Mouse (Mus musculus) adrenal gland, postnatal 36 days (tissue): ENCODE measurements at regions not wholly inside any gene's neighbourhood (a gene's known extent, or its start where the extent isn't known, plus 50 kb on each side); places are given as distances from the start of the nearest gene placed in this dataset.
"Not testable (repeated sequence)": the region's sequence is repeated elsewhere in the genome, so short reads cannot be mapped to it uniquely, and the experiment has no call there.

Experiments used
- DNase-seq, 2 experiments: peaks; one replicate each; pipeline ENCODE4 v3.0.0; 2021; ENCODE audit warnings: mixed read lengths in 1 of 2

DNA sequence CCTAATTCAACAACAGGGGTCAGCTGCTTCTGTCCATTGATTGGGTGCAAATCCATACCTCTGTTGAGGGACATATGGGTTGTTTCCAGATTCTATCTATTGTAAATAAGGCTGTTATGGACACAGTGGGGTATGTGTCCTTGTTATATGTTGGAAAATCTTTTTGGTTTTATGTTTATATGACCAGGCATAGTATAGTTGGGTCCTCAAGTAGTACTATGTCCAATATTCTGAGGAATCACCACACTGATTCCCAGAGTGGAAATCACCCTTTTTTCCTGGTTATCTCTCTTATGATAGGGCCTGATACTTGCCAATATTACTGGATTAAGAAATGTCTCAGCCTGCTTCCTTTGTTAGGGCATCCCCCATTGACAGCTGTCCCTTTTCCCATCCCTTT lies 1471.0 kb downstream of the Kcnt2 start:
- no peak for DNase-seq

DNA sequence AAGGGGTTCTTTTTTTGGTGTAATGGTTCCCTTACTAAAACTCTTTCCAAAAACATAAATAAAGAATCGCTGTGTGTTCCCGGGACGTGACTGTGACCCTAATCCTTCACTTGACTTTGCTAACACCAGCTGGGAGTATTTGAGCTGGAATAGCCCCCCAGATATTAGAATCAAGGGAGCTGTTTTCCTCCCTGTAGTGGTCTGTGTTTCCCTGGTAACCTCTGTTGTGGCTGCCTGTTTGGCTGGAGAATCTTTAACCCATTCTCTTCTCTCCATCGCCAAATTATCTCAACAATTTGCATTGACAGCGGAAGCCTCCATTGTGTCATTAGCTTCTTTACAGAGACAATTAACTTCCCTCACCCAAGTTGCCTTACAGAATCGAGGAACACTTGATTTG lies 1471.6 kb downstream of the Kcnt2 start:
- DNase-seq = no peak

DNA sequence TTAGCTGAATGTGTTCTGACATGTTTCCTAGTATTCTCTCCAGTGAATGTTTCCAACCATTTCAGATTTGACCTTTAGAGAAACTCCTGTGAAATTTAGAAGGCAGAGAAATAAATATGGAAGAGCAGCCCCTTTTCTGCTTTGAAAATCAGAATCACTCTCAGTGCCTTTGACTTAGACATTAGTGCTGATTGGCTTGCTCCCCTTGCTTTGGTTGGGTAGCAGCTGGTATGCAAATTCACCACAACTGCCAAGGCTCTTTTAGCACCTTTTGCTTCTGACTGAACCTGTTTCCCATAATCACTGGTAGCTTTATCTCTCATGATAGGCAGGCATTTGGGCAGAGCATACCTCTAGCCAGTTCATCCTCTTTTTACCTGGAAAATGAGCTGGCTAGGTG lies 1495.3 kb downstream of the Kcnt2 start:
- no peak for DNase-seq

DNA sequence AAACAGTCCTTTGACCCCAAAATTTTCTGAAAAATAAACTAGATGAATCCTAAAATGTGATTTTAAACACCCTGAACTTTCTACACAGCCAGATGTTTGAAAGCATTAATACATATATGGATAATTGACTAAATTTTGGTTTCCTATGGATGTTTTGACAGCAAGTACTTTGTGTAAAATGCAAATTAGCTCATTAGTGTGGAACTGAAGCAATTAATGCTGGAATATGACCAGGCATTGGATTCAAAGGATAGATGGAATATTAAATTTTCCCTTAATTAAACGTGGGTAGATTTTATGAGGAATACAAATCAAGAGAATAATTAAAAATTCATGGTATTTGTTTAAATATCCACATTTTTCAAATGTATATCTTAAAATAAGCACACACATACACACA lies 1530.1 kb downstream of the Kcnt2 start:
- DNase-seq = no peak

DNA sequence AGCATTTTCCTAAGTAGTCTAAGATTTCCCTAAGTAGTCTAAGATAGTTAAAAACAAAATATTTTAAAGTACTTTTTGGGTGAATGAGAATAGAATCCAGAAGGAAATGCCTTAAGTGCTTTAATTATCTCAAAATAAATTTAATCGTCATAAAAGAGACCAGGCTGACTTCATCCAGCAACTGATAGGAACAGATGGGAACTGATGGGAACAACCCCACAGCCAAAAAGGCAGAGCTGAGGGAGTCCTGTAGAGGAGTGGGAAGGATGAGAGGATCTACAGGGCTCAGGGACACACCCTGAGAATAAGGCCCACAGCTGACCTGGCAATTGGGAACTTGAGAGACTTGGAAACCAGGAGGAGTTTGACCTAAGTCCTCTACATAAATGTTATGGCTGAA lies 1537.4 kb downstream of the Kcnt2 start:
- no peak for DNase-seq

DNA sequence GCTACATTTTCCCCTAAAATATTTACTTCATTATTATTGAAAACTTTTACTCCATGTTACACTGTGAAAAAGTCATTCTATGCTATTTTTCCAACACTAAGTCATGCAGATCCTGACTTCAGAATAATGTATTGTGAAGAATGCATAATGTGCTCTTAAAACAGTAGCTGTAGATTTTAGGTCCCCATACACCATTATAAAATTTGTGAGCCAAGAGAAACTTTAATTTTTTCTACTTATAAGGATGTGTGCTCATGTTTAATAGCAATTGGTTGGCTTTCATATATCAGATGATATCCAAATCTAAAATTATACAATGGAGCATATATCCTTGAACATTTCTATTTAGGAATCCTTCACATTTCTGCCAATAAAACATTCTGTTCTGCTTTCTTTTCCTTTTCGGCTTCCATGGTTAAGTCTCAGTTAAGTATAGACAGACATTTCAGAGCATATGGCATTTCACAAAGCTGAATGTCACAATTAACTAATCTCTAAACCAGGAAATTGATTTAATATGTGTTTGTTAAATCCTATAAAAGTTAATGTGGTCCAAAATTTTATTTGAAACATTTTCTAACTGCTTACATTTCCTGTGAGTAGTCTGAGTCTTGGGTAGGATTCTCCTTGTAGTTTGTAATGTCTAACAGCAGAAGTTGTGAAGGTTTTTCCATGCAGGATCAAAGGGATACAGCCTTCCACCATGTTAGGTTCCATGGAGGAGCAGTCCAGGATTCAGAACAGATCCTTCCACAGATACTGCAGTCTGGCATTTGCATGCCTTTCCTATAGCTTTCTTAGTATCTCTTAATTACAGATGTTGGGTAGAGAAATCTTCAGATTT lies 1567.6 kb downstream of the Kcnt2 start:
- DNase-seq = no peak

DNA sequence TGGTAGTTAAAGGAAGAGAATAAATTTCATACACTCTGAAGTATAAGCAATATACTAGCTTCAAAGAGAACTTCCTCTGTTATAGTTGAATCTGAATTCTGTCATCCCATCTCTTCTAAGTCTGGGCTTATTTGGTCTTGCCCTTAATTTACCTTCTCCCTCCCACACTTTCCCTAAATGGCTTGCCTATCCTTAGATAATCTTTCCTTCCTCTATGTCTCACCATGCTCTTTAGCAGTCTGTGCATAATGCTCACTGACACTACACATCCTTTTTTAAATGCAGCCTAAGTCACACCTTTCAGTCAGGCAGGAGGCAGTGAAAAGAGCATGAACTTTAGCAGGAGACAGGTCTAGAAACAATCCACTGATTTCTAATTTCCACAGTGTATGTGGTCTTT lies 1585.5 kb downstream of the Kcnt2 start:
- DNase-seq = no peak

DNA sequence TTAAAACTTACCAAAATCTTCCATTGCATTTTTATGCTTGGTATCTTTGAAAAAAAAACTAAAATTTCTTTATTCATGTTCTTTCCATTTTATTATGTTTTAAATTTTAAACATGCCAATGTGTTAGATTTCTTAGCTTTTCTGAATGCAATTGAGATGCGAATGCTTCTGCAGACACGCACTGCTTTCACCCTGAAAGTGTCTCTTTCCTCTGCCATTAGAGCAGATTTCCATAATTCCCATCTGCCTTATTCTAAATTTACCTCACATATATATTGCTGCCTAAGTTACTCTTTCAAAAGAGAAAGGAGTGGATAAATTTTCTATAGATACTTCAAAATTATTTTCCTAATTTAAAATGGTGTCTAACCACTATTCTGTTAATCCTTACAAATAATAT lies 1596.6 kb downstream of the Kcnt2 start:
- DNase-seq = no peak

DNA sequence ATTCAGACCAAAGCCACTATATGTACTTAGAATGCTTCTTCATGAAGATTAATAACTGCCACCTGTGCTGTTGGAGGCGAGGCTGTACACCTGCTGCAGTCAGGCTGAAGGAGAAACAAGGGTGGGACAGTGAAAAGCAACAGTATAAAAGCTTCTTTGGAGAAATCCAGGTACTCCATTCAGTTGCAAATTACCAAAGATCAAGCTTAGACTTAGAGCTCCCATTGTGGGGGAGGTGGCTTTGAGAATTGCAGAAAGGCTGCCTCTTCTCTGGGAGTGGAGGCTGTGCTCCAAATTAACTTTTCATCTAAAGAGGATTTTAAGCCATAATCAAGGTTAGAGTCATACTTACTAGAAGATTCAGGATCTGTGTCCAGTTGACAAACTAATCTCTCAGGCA lies 1607.9 kb downstream of the Kcnt2 start:
- not testable (repeated sequence) for DNase-seq

DNA sequence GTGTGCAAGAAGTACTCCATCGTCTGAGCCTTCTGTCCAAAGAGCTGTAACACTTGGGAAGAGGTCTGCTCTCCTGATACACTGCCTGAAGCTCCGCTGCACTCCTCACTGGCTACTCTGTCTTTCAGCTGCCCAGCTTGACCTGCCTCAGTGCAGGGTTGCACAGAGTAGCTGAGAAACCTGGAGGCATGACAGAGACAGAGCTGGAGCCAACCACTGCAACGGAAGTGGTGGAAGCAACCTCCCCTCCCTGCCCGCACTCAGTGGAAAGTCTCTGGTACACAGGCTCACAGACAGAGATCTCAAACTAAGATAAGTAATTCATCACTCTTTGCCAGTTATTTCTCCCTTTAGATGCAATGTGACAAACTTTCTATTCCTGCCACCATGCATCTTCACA lies 1638.4 kb downstream of the Kcnt2 start:
- DNase-seq = no peak

DNA sequence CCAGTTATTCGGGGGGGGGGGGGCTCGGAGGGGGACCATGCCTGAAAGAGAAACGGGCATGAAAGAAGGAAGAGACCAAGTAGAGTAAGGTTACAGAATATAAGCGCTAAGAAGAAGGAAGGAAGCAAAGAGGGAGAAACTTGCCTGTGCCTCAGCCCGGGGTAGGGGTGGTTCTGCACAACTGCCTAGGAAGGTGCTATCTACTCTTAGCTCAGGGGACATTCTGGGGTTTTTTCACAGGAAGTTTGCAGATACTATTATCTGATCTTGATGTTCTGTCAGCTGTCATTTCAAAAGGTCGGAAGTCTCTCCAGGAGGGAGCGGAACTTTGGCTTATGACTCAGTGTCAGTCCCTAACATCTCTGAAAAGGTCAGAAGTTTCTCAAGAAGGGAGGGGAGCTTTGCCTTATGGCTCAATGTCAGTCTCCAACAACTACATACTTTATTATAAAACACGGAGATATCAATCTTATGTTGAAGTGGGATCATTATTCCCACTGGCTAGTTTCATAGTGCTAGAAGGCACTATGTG lies 1652.0 kb downstream of the Kcnt2 start:
- DNase-seq = no peak

DNA sequence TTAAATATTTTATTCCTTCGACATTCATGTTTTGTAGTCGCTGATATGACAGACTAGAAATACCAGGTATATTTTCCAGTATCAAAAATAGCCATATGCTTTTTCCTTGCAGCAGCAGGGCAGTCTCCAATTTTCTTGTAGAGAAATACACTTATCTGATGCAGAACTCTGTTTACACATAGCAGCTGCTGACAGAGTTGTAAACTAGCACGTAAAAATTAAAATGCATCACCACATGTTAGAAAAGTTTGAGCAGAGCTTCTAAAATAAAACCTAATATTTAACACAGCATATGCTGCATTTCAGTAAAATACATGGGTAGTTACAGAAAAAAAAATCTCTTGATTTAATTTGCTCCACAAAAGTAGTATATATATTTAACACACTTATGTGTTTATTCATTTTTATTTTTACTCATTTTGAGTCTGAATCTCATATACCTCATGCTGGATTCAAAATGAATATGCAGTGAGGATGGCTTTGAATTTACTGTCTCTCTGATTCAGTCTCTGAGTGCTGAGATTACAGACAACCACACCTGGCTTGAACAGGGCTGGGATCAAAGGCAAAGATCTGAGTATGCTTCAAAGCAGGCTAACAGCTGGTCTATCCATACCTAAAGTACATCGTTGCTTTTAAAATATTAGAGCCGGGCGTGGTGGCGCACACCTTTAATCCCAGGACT lies 1665.9 kb downstream of the Kcnt2 start:
- DNase-seq = no peak

DNA sequence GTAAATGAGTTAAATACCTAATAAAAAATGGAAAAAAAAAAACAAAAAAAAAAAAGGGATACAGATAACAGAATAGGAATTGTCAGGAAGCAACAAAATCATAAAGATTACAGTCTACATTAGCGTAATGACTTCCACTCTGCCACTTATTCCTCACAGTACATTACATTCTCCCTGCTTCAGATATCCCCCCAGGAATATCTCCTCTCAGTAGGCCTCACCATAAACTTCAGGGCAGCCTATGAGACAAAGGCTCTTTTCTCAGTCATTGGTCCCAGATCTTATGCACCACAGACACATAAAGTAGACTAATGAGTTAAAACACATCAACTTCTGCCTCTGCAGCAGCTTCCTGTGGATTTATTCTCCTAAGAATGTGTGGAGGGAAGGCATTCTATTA lies 1680.2 kb downstream of the Kcnt2 start:
- no peak for DNase-seq

DNA sequence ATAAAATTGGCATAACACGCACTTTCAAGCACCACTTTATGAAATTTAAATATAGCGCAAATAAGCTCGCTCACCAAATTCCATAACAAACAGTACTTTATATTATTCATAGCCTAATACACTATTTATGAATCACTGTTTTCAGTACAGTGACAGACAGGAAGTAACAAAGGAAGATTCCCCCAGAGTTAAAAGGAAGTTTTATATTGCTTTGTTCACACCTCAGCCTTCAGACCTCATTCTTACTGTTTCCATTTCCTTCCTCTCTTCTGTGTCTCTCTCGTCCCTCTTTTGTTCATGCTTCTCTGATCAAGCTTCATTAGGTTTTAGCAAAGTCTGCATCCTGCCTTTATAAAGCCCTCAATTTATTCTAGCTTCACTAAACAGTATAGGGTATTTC lies 1680.8 kb downstream of the Kcnt2 start:
- no peak for DNase-seq

DNA sequence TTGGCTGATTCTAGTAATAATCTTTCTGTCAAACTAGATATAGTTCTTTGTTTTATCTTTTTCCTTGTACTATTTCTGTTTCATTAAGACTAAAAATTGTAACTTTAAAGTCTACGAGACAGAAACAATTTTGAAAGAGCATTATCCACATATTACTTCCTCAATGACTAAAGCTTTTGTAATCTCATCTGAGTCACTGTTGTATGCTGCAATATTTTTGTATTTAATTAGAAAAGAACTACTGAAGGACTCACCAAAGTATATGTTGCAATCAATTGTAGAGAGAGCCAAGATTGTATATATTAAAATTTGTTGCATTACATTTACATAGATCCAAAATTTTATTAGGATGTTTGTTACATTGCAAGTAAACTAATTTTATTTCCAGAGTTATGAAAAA lies 1692.4 kb upstream of the B3galt2 start:
- DNase-seq = no peak

DNA sequence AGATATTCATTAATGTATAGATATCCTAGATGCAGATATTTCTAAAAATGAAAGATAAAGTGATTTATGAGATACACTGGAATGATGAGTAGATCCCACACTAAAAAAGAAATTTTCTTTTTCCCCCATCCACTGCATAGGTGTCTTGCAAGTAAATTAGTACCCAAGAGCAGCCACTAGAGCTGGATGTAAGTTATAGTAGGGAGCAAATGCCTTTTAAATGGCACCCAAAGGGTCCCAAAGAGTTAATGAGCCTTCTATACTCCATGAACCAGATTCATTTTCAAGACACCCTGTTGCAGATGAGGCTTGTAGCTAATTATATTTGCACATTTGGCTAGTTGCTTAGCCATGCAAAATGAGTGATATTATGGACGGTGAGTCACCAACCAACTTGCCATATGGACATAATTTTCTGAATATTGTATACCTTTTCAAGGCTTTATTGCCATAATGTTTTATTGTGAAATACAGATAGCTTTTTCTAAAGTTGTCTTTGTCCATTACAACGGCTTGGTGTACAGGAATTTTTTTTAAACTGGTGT lies 1686.1 kb upstream of the B3galt2 start:
- DNase-seq = no peak

DNA sequence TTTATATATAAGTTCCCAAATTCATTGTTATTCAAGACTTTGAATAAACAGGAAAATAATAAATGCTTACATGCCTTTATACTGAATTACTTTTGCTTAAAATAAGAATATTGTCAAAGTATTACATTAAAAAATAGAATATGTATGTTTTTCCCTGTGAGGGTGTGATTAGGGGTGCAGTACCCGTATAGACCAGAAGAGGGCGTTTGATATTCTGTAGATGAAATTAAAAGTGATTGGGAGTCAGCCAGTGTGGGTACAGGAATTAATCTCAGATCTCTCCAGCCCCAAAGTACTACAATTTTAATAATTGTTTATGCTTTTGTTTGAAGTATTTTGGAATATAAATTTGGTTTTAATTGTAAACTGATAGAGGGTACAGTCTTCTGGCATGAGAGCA lies 1678.7 kb upstream of the B3galt2 start:
- DNase-seq = peak; percentile 9 to 39

DNA sequence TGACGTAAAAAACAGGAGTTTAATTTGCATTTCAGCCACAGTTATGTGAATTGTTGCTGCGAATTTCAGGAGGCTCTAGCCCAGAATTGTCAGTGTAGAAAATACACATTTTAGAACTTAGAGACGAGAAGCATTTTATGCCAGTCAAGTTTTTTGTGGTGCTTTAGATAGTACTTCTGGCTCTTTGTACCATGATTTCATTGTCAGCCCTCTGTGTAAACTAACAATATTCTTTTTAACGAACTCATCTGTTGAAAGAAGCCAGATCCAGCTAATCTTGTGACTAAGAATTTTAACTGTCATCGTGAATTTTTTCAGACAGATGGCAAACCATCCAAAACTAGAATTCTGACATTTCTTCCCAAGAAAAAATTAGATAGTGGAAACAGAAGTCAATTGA lies 1672.3 kb upstream of the B3galt2 start:
- no peak for DNase-seq

DNA sequence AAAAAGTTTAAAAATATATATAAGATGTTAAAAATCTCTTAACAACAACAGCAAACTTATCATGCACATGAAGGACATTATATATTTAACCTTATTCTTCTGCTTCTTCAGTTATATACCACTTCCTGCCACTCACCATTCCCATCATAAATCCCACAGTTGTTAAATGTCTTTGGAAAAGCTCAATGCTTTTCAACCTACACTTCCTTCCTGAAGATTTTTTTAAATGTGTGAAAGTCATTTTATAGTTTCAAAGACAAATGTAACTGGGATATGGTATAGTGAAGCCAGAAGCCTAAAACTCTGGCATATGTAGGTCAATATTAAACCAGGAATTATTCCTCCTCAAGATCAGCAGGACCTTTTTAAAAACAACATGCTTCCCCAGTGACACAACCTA lies 1666.1 kb upstream of the B3galt2 start:
- DNase-seq = no peak

DNA sequence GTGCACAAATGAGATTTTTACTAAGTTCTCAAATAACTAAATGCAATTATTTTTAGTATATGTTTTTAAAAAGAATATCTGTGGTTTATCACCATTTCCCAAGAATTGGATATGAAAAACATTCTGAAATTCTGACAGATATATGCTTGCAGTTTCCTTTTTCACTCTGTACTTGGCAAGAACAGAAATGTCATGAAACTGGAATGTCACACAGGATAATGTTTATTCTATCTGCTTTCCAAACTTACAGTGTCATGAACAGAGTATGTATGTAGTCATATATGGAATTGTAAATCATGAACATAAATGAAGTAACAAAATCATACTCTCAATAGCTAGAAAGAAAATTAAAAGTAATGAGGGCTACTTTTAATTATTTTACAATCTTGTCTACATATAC lies 1640.7 kb upstream of the B3galt2 start:
- no peak for DNase-seq

DNA sequence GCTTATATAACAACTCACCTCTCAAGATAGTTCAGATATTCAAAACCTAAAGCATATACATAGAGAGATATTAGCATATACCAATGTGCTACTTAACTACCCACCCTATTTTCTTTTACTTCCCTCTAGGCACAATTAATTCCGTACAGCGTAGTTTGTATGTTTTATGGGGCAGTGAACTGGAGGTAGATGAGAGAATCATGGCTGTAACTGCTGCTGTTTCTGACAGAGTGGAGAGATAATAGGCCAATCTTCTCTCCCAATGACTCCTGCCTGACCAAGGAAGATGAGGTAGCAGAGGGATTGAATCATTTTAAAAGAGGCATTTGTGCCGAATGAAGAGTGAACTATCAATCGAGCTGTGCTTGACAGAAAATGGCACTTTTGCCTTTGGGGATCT lies 1640.1 kb upstream of the B3galt2 start:
- DNase-seq = no peak

DNA sequence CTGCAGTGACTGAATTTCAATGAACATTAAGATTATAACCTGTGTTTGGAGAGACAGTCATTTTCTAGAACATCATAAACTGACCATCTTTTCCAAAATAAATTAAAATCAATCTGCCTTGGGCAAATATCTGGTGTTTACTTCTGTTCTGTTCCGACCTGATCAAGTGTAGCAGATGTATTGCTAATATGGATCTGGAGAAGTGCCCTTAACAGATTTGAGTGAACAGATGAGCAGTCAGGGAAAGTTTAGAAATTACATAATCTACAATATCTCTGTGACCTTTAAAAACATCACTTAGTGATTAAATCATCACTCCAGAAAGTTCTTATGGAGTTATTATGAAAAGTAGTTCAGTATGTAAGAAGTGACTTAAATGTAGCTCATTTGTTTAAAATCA lies 1634.1 kb upstream of the B3galt2 start:
- no peak for DNase-seq

DNA sequence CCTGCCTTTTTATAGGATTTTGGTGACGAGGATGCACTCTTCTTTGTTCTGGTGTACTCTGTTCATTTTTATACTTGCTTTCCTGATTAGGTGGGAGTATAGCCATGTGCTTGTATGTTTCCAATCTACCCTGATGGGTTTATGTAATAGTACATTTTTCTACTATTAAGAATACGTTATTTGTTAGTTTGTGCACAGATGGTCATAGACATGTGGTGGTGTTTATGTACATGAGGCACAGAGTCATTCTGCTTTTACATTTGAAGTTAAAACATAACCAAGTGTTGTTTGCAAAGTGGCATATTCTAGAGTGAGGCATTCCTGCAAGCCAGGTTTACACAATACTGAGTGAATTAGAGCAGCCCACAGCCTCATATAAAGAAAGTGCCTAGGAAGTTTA lies 1597.7 kb upstream of the B3galt2 start:
- no peak for DNase-seq

DNA sequence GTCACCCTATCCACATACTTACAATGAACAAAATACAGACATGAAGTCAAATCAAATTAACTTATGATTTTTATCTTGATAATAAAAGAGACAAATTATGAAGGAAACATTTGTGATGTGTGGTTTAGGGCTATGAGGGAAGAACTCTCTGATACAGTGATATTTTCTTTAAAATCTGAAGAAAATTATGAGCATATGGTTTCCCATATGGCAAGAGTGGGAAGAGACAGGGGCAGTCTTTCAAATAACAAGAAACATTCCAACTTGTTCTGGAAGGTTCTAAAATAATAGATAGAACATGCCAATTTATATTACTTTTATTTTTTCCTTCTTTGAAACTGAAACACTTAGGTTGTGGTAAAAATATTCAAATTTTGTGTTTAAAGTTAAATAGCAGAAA lies 1585.3 kb upstream of the B3galt2 start:
- no peak for DNase-seq
